Mouse (Mus musculus) liver, adult 2 months (tissue): Measurements from ENCODE around the gene Rd3.

Source experiments
- CTCF ChIP-seq: fragments of 200-500 bp; IDR thresholded peaks from 2 replicates; pipeline ENCODE4 v1.5.1; 2011; ENCODE audit warnings: low read depth, low read length, control low read depth
- POLR2A ChIP-seq: fragments of 200-500 bp; IDR thresholded peaks from 2 replicates; pipeline ENCODE4 v1.6.1; 2011; ENCODE audit warnings: low read length, control low read depth; ENCODE audit not compliant: insufficient read depth; ENCODE audit errors: extremely low read depth

- TF ChIP-seq CTCF (no peak), POLR2A (no peak)
These were observed 21.9 kb downstream of the Rd3 start for GRCm38 (mm10) chr1:191999022-191999421.
